Mouse (Mus musculus): ENCODE data around the gene Efcab2.

Efcab2 gene

DNA sequence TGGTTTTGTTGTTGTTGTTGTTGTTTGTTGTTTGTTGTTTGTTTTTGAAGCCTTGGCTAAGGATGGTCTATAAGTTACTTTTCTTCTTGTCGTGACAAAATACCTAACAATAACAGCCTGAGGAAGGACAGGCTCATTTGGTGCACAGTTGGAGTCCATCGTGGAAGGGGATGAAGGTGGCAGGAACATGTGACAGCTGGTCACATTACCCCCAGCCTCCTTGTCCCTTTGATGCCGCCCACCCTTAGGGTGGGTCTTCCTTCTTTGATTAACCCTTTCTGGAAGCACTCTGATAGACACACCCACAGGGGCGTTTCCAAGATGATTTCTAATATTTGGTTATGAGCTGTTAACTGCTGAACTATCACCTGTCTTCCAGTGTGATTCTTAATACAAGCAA, 58.3 kb downstream of the Efcab2 start:
- peaks cover 32% of the 10 kb centered on the region for H3K9me3 ChIP-seq (ENCODE audit: low read length)
- no peaks in the 10 kb centered on the region for H3K27me3 ChIP-seq (ENCODE audit: insufficient read depth, low read length)
- TF ChIP-seq NANOG (IDR thresholded peaks at IDR 0.05; ENCODE audit: borderline replicate concordance, low read length) (no peak), POU5F1 (IDR thresholded peaks at IDR 0.05; ENCODE audit: borderline replicate concordance, low read length) (no peak)
- H3K36me3 ChIP-seq (ENCODE audit: insufficient read depth, low read length), result 0 out of 2 replicates have a peak, but pooled peaks cover 8% of the 10 kb centered on the region
- no peaks in the 10 kb centered on the region for H3K4me1 ChIP-seq (replicated peaks; ENCODE audit: low read depth, low read length)
- no peak overlapping the region for H3K4me3 ChIP-seq (replicated peaks; ENCODE audit: low read length)

DNA sequence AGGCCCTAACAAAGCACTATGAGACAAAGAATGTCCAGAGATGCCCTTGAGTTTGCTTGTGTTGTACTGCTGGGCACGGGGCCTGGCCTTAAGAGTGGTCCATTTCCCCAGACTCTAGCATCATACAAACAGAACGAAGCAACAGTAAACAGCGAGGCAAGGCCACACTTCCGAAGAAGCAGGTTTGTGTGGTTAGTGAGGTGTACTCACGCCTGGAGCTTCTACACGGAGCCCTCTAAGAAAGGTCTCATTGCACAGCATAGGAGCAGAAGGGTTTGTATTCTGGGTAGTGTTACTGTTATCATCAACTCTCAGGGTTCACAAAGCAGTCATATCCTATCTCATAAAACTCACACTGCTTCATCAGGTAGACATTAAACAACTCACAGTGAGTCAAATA, 61.7 kb downstream of the Efcab2 start:
- H3K4me1 ChIP-seq (replicated peaks; ENCODE audit: low read depth, low read length), result no peaks in the 10 kb centered on the region
- H3K9me3 ChIP-seq (ENCODE audit: low read length), result peaks cover 3% of the 10 kb centered on the region
- H3K36me3 ChIP-seq (ENCODE audit: insufficient read depth, low read length), result no peaks in the 10 kb centered on the region
- TF ChIP-seq CTCF (conservative IDR thresholded peaks at IDR 0.05; ENCODE audit: low read length) (no peak), POU5F1 (IDR thresholded peaks at IDR 0.05; ENCODE audit: borderline replicate concordance, low read length) (no peak), NANOG (IDR thresholded peaks at IDR 0.05; ENCODE audit: borderline replicate concordance, low read length) (no peak)
- no peak overlapping the region for H3K4me3 ChIP-seq (replicated peaks; ENCODE audit: low read length)
- H3K27me3 ChIP-seq (ENCODE audit: insufficient read depth, low read length), result no peaks in the 10 kb centered on the region

DNA sequence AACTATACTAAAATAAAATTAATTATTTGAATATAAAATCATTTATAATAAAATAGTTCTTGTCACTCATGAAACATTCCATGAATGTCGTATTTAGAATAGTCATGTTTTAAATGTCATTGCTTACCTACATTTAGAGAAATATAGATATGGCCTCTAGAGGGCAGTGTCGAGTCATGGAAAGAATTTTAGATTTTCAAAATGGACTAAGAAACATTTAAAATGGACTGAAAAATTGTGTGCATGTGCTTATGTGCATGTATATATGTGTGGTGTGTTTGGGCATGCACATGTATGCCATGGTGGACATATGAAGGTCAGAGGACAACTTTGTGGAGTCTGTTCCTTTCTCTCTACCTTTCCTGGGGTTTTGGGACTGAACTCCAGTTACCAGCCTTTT, 62.4 kb downstream of the Efcab2 start:
- Histone ChIP-seq H3K9me3 (ENCODE audit: low read length) (no peaks in the 10 kb centered on the region), H3K4me1 (replicated peaks; ENCODE audit: low read depth, low read length) (no peaks in the 10 kb centered on the region), H3K27me3 (ENCODE audit: insufficient read depth, low read length) (no peaks in the 10 kb centered on the region), H3K4me3 (replicated peaks; ENCODE audit: low read length) (no peak overlapping the region), H3K36me3 (ENCODE audit: insufficient read depth, low read length) (no peaks in the 10 kb centered on the region)
- TF ChIP-seq POU5F1 (IDR thresholded peaks at IDR 0.05; ENCODE audit: borderline replicate concordance, low read length) (no peak), CTCF (conservative IDR thresholded peaks at IDR 0.05; ENCODE audit: low read length) (peak; percentile 62), NANOG (IDR thresholded peaks at IDR 0.05; ENCODE audit: borderline replicate concordance, low read length) (no peak)

DNA sequence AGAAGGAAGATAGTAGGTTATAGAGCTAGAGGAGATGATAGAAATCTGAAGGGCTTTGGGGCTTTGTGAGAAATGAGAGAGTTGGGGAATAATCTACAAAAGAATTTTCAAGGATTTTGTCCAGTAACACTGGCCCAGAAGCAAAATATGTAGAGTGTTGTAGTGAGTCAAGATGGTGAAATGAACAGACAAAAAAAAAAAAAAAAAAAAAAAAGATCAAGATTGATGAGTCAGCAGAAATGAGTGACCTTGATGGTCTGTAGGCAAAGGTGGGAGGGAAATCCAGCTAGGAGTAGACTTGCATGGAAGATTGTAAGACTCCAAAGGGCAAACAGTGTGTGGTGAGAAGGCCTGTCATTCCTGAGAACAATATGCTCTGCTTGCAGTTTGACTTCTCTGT, 78.0 kb downstream of the Efcab2 start:
- TF ChIP-seq CTCF (conservative IDR thresholded peaks at IDR 0.05; ENCODE audit: low read length), result no peak
- H3K9me3 ChIP-seq (ENCODE audit: low read length), result no peaks in the 10 kb centered on the region
- no peaks in the 10 kb centered on the region for H3K4me1 ChIP-seq (replicated peaks; ENCODE audit: low read depth, low read length)

DNA sequence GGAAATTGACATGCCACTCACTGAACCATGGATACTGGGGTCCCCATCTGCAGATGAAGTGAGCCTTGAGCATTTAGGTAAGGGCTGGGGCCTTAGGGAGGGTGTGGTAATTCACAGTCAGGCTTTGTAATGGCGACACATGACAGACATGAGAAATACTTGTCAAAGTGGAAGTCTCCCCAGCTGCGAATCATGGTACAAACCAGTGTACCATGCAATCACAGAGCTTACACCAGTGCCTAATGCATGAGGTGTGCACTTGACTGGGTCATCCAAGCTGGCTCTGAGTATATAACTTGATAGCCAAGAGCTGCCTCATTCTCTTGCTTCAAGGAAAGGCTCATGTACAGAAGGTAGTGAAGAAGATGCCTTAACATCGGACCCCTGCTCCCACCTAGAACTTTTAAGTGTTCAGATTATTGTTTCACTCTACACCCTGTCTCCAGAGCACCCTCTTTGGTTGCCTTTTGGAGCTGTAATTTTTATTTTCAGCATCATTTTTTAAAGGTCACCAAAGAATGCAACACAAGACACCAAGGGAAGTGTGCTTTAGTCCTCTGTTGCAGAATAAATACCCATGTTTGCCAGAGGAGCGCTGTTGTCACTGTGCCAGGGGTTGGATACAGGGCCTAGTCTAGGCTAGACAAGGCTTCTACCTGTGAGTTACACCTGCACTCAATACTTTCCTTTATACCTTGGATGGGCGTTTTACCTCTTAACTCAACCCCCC, 79.4 kb downstream of the Efcab2 start:
- Histone ChIP-seq H3K36me3 (ENCODE audit: insufficient read depth, low read length) (no peaks in the 10 kb centered on the region), H3K9me3 (ENCODE audit: low read length) (no peaks in the 10 kb centered on the region), H3K4me3 (replicated peaks; ENCODE audit: low read length) (no peak overlapping the region), H3K4me1 (replicated peaks; ENCODE audit: low read depth, low read length) (no peaks in the 10 kb centered on the region), H3K27me3 (ENCODE audit: insufficient read depth, low read length) (no peaks in the 10 kb centered on the region)
- no peak for TF ChIP-seq POU5F1 (IDR thresholded peaks at IDR 0.05; ENCODE audit: borderline replicate concordance, low read length)
- peak; percentile 17 for TF ChIP-seq CTCF (conservative IDR thresholded peaks at IDR 0.05; ENCODE audit: low read length)

More for the DNA sequence above, 78.0 kb downstream of the Efcab2 start:
- Histone ChIP-seq H3K4me3 (replicated peaks; ENCODE audit: low read length) (no peak overlapping the region), H3K27me3 (ENCODE audit: insufficient read depth, low read length) (no peaks in the 10 kb centered on the region), H3K36me3 (ENCODE audit: insufficient read depth, low read length) (no peaks in the 10 kb centered on the region)

DNA sequence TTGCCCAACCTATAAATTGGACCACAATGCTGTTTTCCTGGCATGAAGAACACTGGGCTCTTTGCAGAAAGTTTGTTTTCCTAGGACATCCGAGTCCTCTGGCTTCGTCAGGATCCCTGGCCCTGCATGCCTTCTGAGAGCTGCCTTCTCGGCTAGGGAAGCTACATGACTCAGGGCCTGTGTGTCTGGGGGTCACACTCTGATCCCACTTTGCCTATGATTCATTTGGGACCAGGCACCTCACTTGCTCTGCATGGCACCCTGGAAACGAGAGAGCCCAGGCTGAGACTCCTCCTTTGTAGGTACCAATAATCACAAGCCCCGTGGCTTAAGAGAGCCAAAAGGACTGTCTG, 80.0 kb downstream of the Efcab2 start:
- Histone ChIP-seq H3K4me1 (replicated peaks; ENCODE audit: low read depth, low read length) (no peaks in the 10 kb centered on the region), H3K4me3 (replicated peaks; ENCODE audit: low read length) (no peak overlapping the region), H3K27me3 (ENCODE audit: insufficient read depth, low read length) (no peaks in the 10 kb centered on the region), H3K9me3 (ENCODE audit: low read length) (no peaks in the 10 kb centered on the region), H3K36me3 (ENCODE audit: insufficient read depth, low read length) (no peaks in the 10 kb centered on the region)
- no peak for TF ChIP-seq CTCF (conservative IDR thresholded peaks at IDR 0.05; ENCODE audit: low read length)
- TF ChIP-seq POU5F1 (IDR thresholded peaks at IDR 0.05; ENCODE audit: borderline replicate concordance, low read length), result no peak
- TF ChIP-seq NANOG (IDR thresholded peaks at IDR 0.05; ENCODE audit: borderline replicate concordance, low read length), result no peak

DNA sequence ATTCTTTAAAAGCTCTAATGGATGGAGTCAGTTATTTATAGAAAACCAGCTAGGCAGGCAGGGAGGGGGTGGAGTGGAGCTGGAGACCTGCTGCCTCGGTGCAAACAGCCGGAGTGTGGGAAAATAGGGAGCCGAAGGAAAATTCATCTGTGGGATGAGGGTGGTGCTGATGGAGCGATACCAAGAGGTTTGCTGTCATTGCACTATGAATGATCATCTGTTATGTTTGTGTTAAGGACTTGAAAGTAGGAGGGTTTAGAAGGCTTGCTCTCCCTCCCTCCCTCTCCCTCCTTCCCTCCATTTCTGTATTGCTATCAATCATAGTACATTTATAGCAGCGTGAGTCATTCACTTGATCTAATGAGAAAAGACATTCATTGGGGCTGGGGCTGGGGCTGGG, 80.9 kb downstream of the Efcab2 start:
- H3K9me3 ChIP-seq (ENCODE audit: low read length), result no peaks in the 10 kb centered on the region
- no peak for TF ChIP-seq CTCF (conservative IDR thresholded peaks at IDR 0.05; ENCODE audit: low read length)
- TF ChIP-seq POU5F1 (IDR thresholded peaks at IDR 0.05; ENCODE audit: borderline replicate concordance, low read length), result no peak
- TF ChIP-seq NANOG (IDR thresholded peaks at IDR 0.05; ENCODE audit: borderline replicate concordance, low read length), result no peak
- no peaks in the 10 kb centered on the region for H3K36me3 ChIP-seq (ENCODE audit: insufficient read depth, low read length)
- no peak overlapping the region for H3K4me3 ChIP-seq (replicated peaks; ENCODE audit: low read length)
- no peaks in the 10 kb centered on the region for H3K27me3 ChIP-seq (ENCODE audit: insufficient read depth, low read length)
- H3K4me1 ChIP-seq (replicated peaks; ENCODE audit: low read depth, low read length), result no peaks in the 10 kb centered on the region

DNA sequence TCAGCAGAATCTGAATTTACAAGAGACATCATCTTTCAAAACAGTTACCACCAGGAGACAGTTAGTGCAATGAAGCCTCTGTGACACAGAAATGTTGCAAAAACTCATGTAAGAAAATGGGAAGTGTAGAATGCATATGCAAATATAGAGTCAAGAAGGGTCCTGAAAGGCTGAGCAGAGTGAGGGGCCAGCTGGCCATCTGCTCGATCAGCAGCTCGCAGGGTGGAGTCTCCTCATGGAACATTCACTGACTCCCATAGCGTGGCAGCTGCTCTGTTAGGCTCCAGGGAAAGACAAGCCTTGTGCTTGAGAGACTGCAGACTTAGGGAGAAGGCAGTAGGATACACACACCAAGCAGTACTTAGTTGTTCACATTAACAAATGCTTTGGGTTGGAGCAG, 83.2 kb downstream of the Efcab2 start:
- no peak for TF ChIP-seq CTCF (conservative IDR thresholded peaks at IDR 0.05; ENCODE audit: low read length)
- TF ChIP-seq POU5F1 (IDR thresholded peaks at IDR 0.05; ENCODE audit: borderline replicate concordance, low read length), result no peak
- no peak for TF ChIP-seq NANOG (IDR thresholded peaks at IDR 0.05; ENCODE audit: borderline replicate concordance, low read length)
- Histone ChIP-seq H3K4me3 (replicated peaks; ENCODE audit: low read length) (no peak overlapping the region), H3K4me1 (replicated peaks; ENCODE audit: low read depth, low read length) (no peaks in the 10 kb centered on the region), H3K27me3 (ENCODE audit: insufficient read depth, low read length) (no peaks in the 10 kb centered on the region), H3K36me3 (ENCODE audit: insufficient read depth, low read length) (no peaks in the 10 kb centered on the region), H3K9me3 (ENCODE audit: low read length) (no peaks in the 10 kb centered on the region)

DNA sequence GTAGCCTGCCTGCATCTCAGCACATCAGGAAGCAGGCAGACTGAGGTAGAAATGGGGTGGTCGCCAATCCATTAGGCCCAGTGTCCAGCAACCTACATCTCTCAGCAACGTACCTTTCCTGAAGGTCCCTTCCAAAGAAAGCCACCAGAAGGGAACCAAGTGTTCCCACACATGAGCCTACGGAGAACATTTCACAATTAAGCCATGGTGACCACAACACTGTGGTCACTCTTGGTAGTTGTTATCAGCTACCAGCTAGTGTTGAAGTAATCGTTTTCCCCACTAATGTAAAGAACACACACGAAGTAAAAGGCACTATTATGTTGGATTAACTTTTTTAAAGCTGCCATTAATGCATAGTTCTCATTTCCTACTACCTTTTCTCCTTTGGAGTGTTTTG, 85.8 kb downstream of the Efcab2 start:
- no peaks in the 10 kb centered on the region for H3K27me3 ChIP-seq (ENCODE audit: insufficient read depth, low read length)
- no peaks in the 10 kb centered on the region for H3K36me3 ChIP-seq (ENCODE audit: insufficient read depth, low read length)
- 0 out of 2 replicates have a peak, but pooled peaks cover 3% of the 10 kb centered on the region for H3K4me1 ChIP-seq (replicated peaks; ENCODE audit: low read depth, low read length)
- no peaks in the 10 kb centered on the region for H3K9me3 ChIP-seq (ENCODE audit: low read length)
- H3K4me3 ChIP-seq (replicated peaks; ENCODE audit: low read length), result no peak overlapping the region
- TF ChIP-seq CTCF (conservative IDR thresholded peaks at IDR 0.05; ENCODE audit: low read length), result no peak
- TF ChIP-seq NANOG (IDR thresholded peaks at IDR 0.05; ENCODE audit: borderline replicate concordance, low read length), result no peak
